Mouse (Mus musculus) mature B cell (primary cell): ENCODE results near the gene Nckap1l.
"Not testable (repeated sequence)": the region's sequence is repeated elsewhere in the genome, so short reads cannot be mapped to it uniquely, and the experiment has no call there.

Experiments used
- in situ Hi-C: fragments of 300-500 bp; cut with MboI; formaldehyde crosslinking; loops from 2 replicates; pipeline ENCODE4 v1.14.3; 2019

Nckap1l gene

DNA sequence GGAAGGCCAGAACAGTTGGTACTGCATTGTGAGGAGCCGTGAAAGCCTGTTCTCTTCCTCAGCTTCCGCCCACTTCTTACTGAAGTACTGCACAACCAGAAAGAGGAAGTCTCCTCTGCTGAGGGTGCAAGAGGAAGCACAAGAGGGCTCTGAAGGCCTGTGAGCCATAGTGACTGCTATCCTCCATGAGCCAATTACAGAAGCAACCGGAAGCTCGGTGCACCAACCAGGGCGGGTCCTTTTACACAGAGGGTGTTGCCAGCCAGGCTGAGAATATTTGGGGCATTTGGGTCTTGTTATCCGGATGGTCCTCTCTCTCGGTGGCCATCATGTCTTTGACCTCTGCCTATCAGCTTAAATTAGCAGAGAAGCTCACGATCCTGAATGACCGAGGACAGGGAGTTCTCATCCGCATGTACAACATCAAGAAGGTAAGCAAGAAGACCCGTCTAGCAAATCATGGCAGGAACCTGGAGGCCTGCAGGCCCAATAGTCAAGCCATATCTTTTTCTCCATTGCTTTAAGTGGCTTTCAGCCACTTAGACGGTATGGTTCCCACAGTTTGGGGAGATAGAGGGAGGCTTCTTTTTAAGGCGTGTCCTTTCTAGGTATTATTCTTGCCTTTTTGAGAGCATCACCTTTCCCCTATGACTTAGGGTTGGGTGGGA, at the start of gene Nckap1l:
Gene Nckap1l, plus strand, starts transcription at position 244 of the 668 bp plus-strand sequence.
- in situ Hi-C loops: no loop called here

DNA sequence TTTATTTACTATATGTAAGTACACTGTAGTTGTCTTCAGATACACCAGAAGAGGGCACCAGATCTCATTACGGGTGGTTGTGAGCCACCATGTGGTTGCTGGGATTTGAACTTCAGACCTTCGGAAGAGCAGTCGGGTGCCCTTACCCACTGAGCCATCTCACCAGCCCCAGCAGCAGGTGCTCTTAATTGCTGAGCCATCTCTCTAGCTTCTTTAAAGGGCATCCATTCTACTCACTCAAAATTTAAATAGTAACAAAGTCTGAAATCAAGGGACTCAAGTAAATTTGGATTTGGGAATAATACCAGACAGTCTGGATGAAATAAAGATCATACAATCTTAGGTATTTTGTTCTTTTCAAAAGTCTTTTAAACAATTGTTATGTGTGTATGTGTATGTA, 48.0 kb upstream of the Nckap1l start:
- in situ Hi-C loops: not testable (repeated sequence)

DNA sequence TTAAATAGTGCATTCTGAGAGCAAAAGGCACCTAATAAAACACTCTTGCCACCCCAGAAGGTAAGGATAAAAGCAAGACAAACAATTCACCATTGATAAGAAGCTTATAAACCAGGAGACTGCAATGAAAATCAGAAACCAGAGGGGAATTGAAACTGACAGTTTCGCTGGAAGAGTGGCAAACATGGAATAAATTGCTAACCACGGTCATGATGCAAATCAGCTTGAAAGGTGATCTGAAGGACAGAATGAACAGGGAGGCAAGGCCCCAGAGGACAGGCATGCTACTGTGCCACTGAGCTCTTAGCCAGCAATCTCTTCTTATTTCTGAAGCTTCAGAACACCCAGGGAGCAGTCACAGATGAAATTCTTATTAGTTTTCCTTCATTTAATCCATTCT, 26.6 kb upstream of the Nckap1l start:
- in situ Hi-C loops: no loop called here

DNA sequence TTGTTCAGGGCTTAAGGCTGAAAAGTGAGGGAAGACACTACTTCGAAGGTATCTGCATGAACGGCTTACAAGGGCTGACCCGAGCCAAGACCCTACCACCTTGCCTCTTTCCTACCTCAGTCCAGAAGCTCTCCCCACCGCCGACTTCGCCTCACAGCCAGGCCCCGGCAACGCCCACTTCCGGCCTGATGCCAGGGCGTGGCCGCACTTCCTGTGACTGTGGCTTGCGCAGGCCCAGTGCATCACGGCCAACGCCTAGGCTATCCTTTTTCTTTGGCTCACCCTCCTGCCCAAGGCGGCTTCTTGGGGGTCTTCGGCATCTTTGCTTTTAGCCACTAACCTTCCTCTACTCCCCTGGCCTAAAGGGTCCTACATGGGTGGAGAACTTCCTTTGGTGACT, 23.4 kb upstream of the Nckap1l start, which contains the start of gene Gtsf1:
Gene Gtsf1, minus strand, starts transcription at position 230 of the 400 bp plus-strand sequence.
- in situ Hi-C loops: no loop called here

DNA sequence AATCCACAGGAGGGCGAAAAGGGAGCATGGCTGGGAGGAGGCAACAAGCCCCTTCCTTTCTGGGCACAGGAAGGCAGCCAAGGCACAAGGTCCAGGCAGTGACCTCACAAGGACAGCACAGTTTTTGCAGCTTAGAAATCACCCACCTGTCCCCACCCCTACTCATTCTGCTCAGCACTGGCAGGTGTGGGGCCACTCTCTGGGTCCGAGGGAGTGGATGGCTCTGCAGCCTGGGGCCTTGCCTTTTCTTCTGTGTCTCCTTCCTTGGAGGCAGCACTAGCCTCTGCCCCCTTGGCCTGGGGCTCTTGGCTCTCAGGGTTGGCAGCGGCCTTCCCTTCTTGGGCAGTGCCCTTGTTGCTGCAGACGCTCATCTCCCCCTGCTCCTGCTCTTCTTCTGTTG, 7.6 kb upstream of the Nckap1l start:
- in situ Hi-C loops: not testable (repeated sequence)

DNA sequence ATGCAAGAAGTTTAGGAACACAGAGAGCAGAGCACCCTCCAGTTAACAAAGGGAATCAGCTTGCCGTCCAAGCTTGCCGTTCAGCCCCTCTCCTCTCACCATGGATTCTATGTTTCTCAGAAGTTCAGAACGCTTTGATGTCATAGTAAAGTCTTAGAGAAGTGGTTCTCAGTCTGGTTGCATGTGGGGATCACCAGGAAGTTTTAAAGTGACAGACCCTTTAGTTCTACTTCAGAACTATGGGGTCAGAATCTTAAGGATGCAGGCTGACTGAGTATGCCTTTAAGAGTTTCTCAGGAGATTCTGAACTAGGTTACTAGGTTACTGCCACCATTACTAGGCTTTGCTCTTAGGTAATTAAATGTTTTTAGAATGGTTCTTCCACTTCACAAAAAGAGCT, 5.2 kb upstream of the Nckap1l start, which contains the start of gene Gtsf2:
Gene Gtsf2, minus strand, starts transcription at position 101 of the 400 bp plus-strand sequence.
- in situ Hi-C loops: no loop called here

DNA sequence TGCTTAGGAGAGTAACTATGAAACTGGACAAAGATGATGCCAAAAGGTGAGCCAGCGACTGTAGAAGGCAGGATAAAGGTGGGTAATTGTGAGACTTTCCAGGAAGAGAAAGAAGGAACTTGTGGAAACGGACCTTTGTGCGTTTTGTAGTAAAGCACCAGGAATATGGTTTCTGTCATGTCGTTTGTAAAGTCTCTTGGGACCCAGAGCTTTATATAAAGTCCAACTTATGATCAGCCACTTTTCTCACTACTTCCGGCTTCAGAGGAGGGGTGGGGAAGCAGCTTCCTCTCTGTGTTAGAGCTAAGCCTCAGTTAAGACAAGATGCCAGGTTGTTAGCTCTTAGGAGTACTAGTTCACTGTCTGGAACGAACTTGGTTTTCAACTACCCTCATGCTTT, 855 bp downstream of the Nckap1l start:
- in situ Hi-C loops: no loop called here

DNA sequence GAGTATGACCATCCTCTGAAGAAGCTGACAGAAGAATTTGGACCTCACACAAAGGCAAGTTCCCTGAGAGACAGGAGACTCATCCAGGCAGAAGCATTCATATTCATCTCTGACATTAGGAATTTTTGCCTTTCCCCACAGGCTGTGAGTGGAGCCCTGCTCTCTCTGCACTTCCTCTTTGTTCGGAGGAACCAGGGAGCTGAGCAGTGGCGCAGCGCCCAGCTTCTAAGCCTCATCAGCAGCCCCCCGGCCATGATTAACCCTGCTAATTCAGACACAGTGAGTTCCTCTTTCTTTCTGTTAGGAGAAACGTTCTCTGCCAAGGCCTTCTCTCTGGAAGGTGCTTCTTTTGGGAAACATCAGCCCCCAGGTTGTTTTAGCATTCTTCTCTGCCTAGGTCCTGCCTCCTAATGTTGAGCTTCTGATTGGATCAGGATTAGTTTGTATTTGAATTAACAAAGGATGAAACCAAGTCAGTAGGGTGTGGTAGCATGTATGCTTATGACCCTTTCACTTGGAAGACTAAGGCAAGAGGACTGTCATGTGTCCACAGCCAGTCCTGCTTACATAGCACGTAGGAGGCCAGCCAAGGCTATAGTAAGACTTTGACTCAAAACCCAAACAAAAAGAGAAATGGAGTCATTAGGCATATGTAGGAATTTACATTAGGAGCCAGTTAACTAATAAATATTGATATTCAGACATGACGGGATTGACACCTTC, 9.1 kb downstream of the Nckap1l start:
- in situ Hi-C loops: no loop called here

DNA sequence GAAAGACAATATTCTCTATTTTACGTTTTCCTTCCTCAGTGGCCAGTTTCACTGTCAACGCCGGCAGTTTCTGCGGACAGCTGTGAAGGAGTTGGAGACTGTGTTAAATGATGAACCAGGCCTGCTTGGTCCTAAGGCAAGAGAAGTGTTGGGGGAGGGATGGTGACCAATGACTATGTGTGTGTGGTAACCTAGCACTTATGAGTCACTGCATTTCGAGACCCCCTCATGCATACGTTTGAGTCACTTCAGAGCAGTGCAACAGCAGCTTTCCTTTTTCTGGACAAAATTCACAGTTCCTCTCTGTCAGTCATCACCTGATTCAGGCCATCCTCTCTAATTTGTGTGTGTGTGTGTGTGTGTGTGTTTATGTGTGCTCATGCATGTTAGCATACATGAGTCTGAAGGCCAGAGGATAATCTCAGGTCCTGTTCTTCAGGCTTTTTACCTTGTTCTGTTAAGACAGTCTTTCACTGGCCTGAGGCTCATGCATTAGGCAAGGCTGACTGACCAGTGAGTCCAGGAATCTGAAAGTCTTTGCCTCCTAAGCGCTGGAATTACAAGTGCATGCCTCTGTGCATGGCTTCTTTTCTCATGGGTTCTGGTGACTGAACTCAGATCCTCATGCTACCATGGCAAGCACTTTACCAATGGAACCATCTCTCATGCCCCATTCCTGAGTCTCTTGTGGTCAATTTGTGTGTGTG, 18.0 kb downstream of the Nckap1l start:
- in situ Hi-C loops: no loop called here

DNA sequence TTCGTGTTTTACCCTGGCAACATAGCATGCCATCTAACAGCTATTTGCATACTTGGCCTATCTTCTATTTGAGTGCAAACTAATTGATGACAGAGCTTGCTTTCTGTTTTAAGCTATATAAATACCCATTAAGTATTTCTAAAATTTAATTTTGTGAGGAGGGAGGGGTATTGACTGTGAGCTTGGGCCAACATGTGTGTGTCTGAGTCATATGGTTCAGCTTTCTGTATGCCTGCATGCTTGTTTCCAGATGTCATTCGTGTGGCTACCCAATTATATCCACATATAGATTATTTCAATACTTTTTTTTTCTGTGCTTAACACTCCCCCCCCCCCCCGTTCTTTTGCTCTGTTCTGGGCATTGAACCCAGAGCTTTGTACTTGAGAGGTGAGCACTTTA, 18.7 kb downstream of the Nckap1l start:
- in situ Hi-C loops: no loop called here

DNA sequence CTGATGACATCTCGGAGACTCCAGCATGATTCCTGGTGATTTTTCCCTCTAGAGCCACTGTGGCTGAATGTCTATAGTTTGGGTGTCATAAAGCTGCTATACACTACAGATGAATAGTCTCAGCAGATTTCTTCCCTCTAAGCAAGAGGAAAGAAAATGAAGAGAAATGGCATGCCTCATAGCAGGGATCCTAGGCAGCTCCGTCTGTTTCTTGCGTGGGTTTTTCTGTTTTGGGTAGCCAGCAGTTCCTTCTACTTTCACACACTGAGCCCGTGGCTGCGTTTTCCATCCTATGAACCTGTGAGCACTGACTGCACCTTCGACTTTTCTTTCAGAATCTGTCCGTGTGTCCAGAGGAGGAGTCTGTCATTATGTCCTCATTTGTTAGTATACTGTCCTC, 19.6 kb downstream of the Nckap1l start:
- in situ Hi-C loops: no loop called here

DNA sequence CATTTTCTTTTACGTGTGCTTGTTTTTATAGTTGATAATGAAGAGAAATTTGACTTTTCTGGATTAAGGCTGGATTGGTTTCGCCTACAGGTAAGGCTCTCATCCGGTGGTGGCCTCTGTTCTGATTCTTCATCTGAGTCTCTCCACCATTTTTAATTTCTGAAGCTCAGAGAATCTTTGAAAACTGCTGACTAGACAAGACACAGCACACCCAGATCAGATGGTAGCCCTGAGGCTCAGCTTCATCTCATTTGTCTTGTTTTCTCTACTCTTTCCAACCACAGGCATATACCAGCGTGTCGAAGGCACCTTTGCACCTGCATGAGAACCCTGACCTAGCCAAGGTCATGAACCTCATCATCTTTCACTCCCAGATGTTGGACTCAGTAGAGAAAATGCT, 20.2 kb downstream of the Nckap1l start:
- in situ Hi-C loops: no loop called here

DNA sequence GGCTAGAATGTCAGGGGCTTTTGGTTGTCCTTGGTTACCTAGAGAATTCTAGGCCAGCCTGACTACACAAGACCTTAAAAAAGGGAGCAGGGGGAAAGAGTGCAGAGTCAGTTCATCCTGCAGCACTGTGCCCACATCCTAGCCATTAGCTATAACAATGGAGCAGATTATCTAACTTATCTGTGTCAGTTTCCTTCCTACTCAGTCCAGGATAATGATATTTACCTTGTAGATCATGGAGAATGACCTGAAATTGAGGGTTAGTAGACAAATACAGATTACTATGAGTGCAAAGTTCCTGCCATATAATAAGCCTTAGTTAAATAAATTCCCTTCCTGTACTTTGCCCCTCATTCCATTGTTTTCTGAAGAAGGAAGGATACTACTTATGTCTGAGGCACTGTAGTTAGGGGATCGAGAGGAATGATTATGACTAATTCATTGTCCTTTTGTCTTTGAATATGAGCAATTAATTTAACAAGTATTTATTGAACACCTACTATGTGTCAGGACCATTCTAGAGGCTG, 25.5 kb downstream of the Nckap1l start:
- in situ Hi-C loops: no loop called here

DNA sequence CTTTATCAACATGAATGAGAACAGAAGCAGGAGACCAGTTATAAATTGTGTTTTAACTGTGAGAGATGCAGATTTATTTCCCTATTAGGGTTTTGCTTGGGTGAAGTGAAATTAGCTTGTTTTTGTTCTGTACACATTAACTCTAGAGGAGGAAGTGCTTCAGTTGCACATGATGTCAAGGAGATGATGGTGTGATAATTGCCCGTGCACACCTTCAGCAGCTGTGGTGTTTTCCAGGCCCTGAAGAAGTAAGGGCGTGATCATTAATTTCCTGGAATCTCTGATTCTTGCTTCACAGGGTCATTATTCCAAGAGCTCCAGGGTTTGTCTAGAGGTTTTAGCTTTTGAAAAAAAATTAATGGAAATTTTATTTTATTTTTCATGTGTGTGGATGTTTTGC, 26.5 kb downstream of the Nckap1l start:
- in situ Hi-C loops: no loop called here

DNA sequence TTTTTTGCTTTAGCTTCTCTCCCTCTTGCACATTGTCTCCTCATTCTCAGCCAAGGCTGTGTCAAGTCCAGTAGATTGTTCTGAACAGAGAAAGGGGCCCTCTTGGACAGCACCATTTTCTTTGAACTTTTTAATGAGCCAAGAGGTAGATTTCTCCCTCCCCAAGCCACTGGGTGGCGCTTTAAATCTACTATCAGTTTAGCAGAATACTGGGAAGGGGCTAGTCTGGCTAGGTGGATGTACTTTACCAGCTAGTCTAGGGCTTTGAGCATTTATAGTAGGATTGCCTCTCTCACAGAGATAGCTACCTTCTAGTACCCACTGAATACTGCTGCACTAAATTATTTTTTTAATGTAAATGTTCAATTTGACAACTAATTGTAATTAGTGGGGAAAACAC, 28.9 kb downstream of the Nckap1l start:
- in situ Hi-C loops: no loop called here

DNA sequence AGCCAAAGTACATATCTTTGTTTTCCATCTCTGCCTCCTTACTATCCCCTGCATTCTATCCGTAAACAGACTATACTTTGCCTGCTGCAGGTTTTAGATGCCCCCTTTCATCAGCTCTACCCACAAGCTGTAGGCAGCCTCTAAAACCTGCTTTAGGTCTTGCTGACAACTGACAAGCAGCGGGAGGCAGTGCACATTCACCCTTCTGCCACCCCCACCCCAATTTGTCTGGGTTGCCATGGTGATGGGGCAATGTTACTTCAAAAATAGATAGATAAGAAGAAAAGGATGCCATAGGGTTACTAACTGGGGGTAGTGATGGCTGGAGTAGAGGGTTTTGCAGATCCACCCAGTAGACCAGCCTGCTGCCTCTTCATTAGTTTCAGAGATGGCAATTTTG, 30.9 kb downstream of the Nckap1l start:
- in situ Hi-C loops: no loop called here

DNA sequence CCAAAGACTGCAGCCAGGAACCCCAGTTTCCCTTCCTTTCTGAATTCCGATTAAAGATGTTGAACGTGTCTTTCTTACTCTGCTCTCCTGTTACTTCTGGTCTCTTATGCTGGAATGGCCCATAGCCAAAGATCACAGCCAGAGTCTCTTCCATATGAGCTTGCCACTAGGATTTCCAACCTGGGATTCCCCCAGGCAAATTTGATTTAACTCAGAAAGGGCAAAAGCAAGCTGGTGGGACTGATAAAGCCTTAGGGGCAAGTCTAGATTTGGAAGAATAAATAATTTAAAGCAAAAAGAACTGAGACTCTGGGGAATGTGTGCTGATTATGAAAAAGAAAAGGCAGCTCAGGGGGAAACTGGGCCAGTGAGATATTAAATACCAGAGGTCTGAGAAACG, 31.5 kb downstream of the Nckap1l start:
- in situ Hi-C loops: no loop called here

DNA sequence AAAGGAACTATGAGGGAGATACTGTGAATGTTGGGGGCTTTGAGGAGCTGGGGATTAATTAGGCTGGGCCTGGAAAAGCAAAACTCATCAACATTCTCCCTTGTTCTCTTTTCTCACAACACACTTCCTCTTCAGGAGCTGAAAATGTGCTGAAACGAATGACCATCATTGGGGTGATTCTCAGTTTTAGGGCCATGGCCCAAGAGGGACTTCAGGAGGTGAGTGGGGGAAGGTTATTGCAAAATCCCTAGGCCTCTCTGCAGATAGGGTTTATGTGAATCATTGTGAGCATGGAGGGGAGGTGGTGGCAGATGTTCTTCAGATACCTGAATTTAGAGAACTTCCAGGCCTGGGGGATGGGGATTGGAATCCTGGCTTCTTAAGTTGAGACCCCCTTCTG, 33.1 kb downstream of the Nckap1l start:
- in situ Hi-C loops: no loop called here

DNA sequence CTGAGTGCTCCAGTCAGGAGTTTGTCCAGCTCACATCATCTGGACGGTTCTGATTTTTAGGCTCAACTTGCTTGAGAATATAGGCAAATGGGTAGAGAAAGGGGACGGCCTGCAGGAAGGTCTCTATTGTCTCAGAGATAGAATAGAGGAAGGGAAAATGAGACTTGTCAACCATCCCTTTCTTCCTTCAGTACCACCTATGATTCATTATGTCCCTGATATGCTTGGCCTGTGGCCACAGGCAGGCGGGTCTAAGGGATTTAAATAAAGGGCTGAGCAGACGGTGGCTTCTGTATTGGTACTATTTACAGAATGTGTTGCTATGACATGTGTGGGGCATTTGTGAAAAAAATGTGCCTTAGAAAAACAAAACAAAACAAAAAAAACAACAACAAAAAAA, 34.7 kb downstream of the Nckap1l start:
- in situ Hi-C loops: no loop called here

DNA sequence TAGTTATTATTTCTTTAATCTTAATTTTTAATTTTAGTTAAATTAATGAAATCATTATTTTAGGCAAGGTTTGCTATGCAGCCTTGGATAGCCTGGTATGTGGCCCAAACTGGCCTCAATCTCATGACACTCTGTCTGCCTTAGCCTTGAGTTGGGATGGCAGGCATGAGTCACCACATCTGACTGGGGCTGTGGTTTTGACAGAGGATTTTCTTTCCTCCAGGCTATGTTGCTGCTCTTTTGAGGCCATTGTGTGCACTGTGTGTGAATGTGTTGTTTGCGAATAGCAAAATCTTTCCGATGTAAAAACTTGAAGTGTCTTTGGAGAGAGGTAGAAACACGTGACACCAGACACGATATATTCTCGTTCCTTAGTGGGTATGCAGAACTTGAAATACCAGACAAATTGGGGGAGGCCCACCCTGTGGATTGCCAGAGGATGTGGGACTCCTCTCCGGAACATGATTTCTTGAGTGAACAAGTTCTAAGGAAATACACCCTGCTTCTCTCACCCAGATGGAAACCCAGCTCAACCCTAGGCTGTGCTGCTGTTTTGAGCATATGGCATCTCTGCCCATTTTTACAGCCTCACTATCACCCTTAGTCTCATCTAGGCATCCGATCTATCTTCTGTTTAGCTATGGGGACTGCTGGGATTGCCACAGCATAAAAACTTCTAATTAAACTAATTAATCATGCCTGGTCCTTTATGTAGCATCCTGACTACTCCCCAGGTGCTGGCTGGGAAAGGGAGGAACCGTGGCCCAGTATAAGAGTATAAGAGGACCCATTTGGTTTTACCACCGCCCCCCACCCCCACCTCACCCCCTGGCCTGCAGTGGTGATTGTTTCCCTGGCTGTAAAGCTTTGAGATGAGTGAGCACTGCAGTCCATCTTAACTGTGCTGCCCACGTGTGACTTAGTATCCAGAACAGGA, 42.9 kb downstream of the Nckap1l start:
- in situ Hi-C loops: no loop called here

DNA sequence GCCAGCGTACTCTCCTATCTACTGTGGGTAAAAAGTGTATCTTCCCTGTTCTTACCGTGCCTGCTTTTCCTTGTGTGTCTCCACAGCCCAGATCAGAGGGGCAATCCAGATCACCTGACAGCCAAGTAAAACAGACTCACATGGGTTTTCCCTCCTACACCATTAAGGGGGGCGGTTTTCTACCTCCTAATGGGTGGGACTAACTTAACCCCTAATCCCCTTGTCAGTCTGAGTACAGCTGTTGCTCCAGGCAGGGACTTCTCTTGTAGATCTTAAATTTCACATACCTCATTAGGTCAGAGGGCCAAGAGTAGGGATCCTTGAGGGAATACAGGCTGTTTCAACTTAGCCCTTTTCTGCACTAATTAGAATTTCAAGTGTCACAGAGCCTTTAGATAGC, 44.6 kb downstream of the Nckap1l start:
- in situ Hi-C loops: no loop called here

DNA sequence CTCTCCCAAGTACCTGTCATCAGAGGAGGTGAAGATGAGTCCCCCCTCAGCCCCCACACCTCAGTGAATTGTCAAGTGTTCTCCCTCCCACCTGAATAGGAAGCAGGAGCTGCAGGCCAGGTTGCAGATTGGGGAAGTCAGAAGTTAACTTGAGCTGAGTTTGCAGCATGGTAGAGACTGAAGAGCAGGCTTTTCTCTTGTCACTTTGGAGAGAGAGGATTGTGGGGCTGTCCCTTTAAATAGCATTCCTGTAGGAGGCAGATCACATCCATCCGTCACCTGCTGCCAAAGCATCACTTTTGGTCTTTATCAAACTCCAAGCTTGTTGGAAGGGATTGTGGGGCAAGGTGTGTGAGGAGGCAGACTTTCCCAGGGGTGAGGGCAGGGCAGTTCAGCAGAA, 47.1 kb downstream of the Nckap1l start:
- in situ Hi-C loops: no loop called here
